Mouse (Mus musculus) stomach, postnatal 0 days (tissue): ENCODE results near the gene Slc15a2.

Experiments used
- CTCF ChIP-seq: IDR thresholded peaks from 2 replicates; pipeline ENCODE4 v1.5.1; 2016; ENCODE audit warnings: antibody characterized with exemption, low read depth, mild to moderate bottlenecking, moderate library complexity
- EP300 ChIP-seq: optimal IDR thresholded peaks from 2 replicates; pipeline ENCODE3; 2016; ENCODE audit warnings: antibody characterized with exemption

GRCm38 (mm10) chr16:36728959-36729358 lies 55.8 kb downstream of the Slc15a2 start:
- no peak for TF ChIP-seq CTCF
- TF ChIP-seq EP300, result no peak
